ENCODE assay signal across 16 mouse cellular contexts in the genomic region with DNA sequence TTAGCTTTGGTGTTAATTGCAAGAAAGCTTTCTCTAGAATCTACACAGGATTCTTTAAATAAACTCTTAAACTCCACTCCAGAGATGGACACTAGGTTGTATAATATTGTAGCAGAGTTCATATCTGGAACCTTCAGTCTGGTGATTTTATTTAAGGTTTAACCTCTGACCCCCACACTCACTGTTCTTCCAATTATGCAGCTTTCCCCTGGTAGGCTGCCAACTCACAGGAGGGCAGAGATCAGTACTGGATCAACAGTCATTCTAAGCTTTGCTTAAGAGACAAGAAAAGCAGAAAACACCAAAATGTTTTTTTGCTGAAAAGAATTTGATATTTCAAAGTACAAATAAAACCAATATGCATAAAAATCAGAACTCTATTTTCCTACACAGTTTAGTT.
DNase-seq lines count a peak whose midpoint lies in the region; ATAC-seq lines count a peak whose summit lies in the region.
"Had no signal": no experiment of that assay in that cellular context is flagged by ENCODE, and none has a peak within 500 bp of the region (broad histone marks: within the 10 kb centered on the region; RNA-seq: fewer than 3 reads in every experiment).

No protein-coding gene starts in this region.

- no peak overlapping the region for H3K9ac ChIP-seq in liver, embryonic 12.5 days
- H3K9ac ChIP-seq: hindbrain, embryonic 14.5 days; limb, embryonic 13.5 days; midbrain, embryonic 15.5 days; neural tube, embryonic 13.5 days had no signal

- no peak overlapping the region for H3K27ac ChIP-seq in liver, embryonic 12.5 days
- H3K27ac ChIP-seq: embryonic facial prominence, embryonic 10.5 days; hindbrain, embryonic 14.5 days; limb, embryonic 13.5 days; macrophage; midbrain, embryonic 15.5 days; neural tube, embryonic 13.5 days had no signal

- no peaks in the 10 kb centered on the region for H3K4me1 ChIP-seq in liver, embryonic 12.5 days
- H3K4me1 ChIP-seq: embryonic facial prominence, embryonic 10.5 days; limb, embryonic 13.5 days; midbrain, embryonic 15.5 days; neural tube, embryonic 13.5 days had no signal

- no peak overlapping the region for H3K4me3 ChIP-seq in liver, embryonic 12.5 days
- H3K4me3 ChIP-seq: embryonic facial prominence, embryonic 10.5 days; limb, embryonic 13.5 days; midbrain, embryonic 15.5 days; neural tube, embryonic 13.5 days had no signal

- intact Hi-C loops in heart, postnatal 10 days (cut with DNase I), result no loop called here

- H3K4me2 ChIP-seq in liver, embryonic 12.5 days, result no peak overlapping the region
- H3K4me2 ChIP-seq: hindbrain, embryonic 14.5 days; limb, embryonic 13.5 days; midbrain, embryonic 15.5 days; neural tube, embryonic 13.5 days had no signal

- H3K9me3 ChIP-seq in liver, embryonic 12.5 days (replicated peaks), result no peaks in the 10 kb centered on the region
- H3K9me3 ChIP-seq: embryonic facial prominence, embryonic 10.5 days; limb, embryonic 13.5 days; midbrain, embryonic 15.5 days; neural tube, embryonic 13.5 days had no signal

- no peaks in the 10 kb centered on the region for H3K27me3 ChIP-seq in liver, embryonic 12.5 days (replicated peaks)
- H3K27me3 ChIP-seq: limb, embryonic 13.5 days; midbrain, embryonic 15.5 days; neural tube, embryonic 13.5 days had no signal

- H3K36me3 ChIP-seq in liver, embryonic 12.5 days, result no peaks in the 10 kb centered on the region
- H3K36me3 ChIP-seq: midbrain, embryonic 15.5 days; neural tube, embryonic 13.5 days had no signal

- DNase-seq in adrenal gland, adult 2 months, result peak; percentile 14
- no peak for DNase-seq in adrenal gland, adult 8-10 months
- DNase-seq in liver, result peak; percentile 15
- DNase-seq in kidney, postnatal 10 days, result peak; percentile 83
- DNase-seq in skeletal muscle tissue, adult 2 months (ENCODE audit: low read depth, low spot score), result peak; percentile 8
- no peak for DNase-seq in testis, postnatal 14 days (ENCODE audit: low spot score)
- DNase-seq in heart, postnatal 10 days, result no peak
- DNase-seq: cerebellum, adult 8-10 months; thymus, postnatal 25 days had no signal

- ATAC-seq in liver, embryonic 12.5 days, result no peak
- ATAC-seq: midbrain, embryonic 15.5 days had no signal

Comparison
In these comparisons a context has a peak if more than half of its experiments do, and no peak if none do; other contexts are left out.
1. DNase-seq: peak in adrenal gland, adult 2 months (single experiment), liver (single experiment), kidney, postnatal 10 days (single experiment) and skeletal muscle tissue, adult 2 months (single experiment); none in adrenal gland, adult 8-10 months (single experiment), testis, postnatal 14 days (single experiment) and heart, postnatal 10 days (0 of 2).